Mouse (Mus musculus): ENCODE results near the gene Tuba1b.

- TF ChIP-seq CTCF (IDR thresholded peaks at IDR 0.05; ENCODE audit: low read depth): no peak
- no peak for TF ChIP-seq EP300 (IDR thresholded peaks at IDR 0.05; ENCODE audit: low read depth)
Measured at GRCm38 (mm10) chr15:98942081-98942480, 7.7 kb upstream of the Tuba1b start.

Data from heart, postnatal 0 days (tissue).